Mouse (Mus musculus): ENCODE results near the gene Cplx3. TPM values are rescaled to one million over a fixed set of nuclear protein-coding genes. Genes with fewer than 3 reads are reported as not detected.

Cplx3 gene
- polyA plus RNA-seq, 1 experiment from 2014 or later: not detected

Other genes with a start within 250 kb of the Cplx3 start
- gene Ppcdc, start 166.2 kb downstream of the Cplx3 start, polyA plus RNA-seq (2014; fragmentation: Nextera tagmentation; extraction: Ambion mirVana): 18.5 and 21.1 TPM in 2 replicates
- 4.5 and 6.2 TPM in 2 replicates for gene Scamp5, start 138.2 kb downstream of the Cplx3 start, polyA plus RNA-seq (2014; fragmentation: Nextera tagmentation; extraction: Ambion mirVana)
- 13.1 and 15.2 TPM in 2 replicates for gene Rpp25, start 102.3 kb downstream of the Cplx3 start, polyA plus RNA-seq (2014; fragmentation: Nextera tagmentation; extraction: Ambion mirVana)
- gene Cox5a, start 85.0 kb downstream of the Cplx3 start, polyA plus RNA-seq (2014; fragmentation: Nextera tagmentation; extraction: Ambion mirVana): 1,689 and 1,756 TPM in 2 replicates
- 11.1 and 13.3 TPM in 2 replicates for gene Fam219b, start 68.8 kb downstream of the Cplx3 start, polyA plus RNA-seq (2014; fragmentation: Nextera tagmentation; extraction: Ambion mirVana)
- gene Mpi, start 53.5 kb downstream of the Cplx3 start, polyA plus RNA-seq (2014; fragmentation: Nextera tagmentation; extraction: Ambion mirVana): 69.2 and 74.3 TPM in 2 replicates
- 56.5 and 58.7 TPM in 2 replicates for gene Scamp2, start 45.3 kb downstream of the Cplx3 start, polyA plus RNA-seq (2014; fragmentation: Nextera tagmentation; extraction: Ambion mirVana)
- 10.9 and 15.0 TPM in 2 replicates for gene Ulk3, start 16.8 kb downstream of the Cplx3 start, polyA plus RNA-seq (2014; fragmentation: Nextera tagmentation; extraction: Ambion mirVana)
- 0.12 TPM in 1 of 2 replicates, not detected in the other for gene Lman1l, start 14.5 kb upstream of the Cplx3 start, polyA plus RNA-seq (2014; fragmentation: Nextera tagmentation; extraction: Ambion mirVana)
- gene Csk, start 47.4 kb upstream of the Cplx3 start, polyA plus RNA-seq (2014; fragmentation: Nextera tagmentation; extraction: Ambion mirVana): 13.1 and 14.9 TPM in 2 replicates
- gene Cyp1a2, start 77.4 kb upstream of the Cplx3 start, polyA plus RNA-seq (2014; fragmentation: Nextera tagmentation; extraction: Ambion mirVana): not detected in 2 replicates
- gene Cyp1a1, start 81.6 kb upstream of the Cplx3 start, polyA plus RNA-seq (2014; fragmentation: Nextera tagmentation; extraction: Ambion mirVana): 0.12 TPM in 1 of 2 replicates, not detected in the other
- 11.0 and 12.6 TPM in 2 replicates for gene Edc3, start 102.3 kb upstream of the Cplx3 start, polyA plus RNA-seq (2014; fragmentation: Nextera tagmentation; extraction: Ambion mirVana)
- gene Clk3, start 159.6 kb upstream of the Cplx3 start, polyA plus RNA-seq (2014; fragmentation: Nextera tagmentation; extraction: Ambion mirVana): 46.3 and 53.2 TPM in 2 replicates
- gene Arid3b, start 230.5 kb upstream of the Cplx3 start, polyA plus RNA-seq (2014; fragmentation: Nextera tagmentation; extraction: Ambion mirVana): 8.1 and 8.8 TPM in 2 replicates

All from heart, embryonic 14.5 days (tissue).